Mouse (Mus musculus): Measurements from ENCODE around the gene Orc4.

DNA sequence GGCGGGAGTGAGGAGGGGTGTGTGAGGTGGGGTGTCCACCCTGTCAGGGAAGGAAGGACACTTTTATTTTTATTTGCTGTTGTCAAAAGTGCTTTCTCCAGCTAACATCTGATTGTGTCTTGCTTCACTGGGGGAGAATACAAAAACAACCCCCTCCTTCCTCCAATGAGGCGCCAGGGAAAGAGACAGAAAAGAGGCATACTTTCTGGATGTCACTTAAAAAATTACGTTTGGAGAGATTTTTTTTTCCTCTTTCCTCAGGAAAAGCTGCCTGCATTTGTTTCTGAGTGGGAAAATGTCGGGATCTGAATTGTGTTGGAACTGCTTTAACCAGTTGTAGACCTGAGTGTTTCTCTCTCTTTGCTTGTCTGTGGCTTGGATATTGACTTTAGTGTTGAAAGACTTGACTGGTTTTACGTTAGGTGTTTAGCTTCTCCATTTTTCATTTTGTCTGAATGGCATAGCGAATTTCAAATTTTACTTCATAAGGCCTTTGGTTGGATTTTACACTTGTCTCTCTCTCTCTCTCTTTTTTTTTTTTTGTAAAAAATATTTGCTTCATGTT, 321 bp upstream of the Orc4 start:
- TF ChIP-seq POLR2A (IDR thresholded peaks at IDR 0.05; ENCODE audit: borderline replicate concordance, extremely low read depth, low read depth, low read length) (no peak), CTCF (IDR thresholded peaks at IDR 0.05; ENCODE audit: insufficient read depth, low read length) (no peak)
